Mouse (Mus musculus): ENCODE data around the gene B4galnt2.

Gene B4galnt2

GRCm38 (mm10) chr11:95838999-95839868 lies 75.5 kb downstream of the B4galnt2 start:
- DNase-seq = peak in 1 of 2 experiments; percentile 30

GRCm38 (mm10) chr11:95838598-95838997 lies 76.1 kb downstream of the B4galnt2 start:
- peak in 1 of 2 experiments; percentile 22 for DNase-seq

- peak; percentile 95 to 98 for DNase-seq
These were observed 77.6 kb downstream of the B4galnt2 start, which contains the start of gene Gngt2 for GRCm38 (mm10) chr11:95837059-95837458. Gene Gngt2, plus strand, starts transcription at chr11:95837216.

GRCm38 (mm10) chr11:95836433-95836832 lies 78.3 kb downstream of the B4galnt2 start:
- peak in 1 of 2 experiments; percentile 61 for DNase-seq

GRCm38 (mm10) chr11:95835832-95836231 lies 78.9 kb downstream of the B4galnt2 start:
- no peak for DNase-seq

GRCm38 (mm10) chr11:95834742-95835710 lies 79.7 kb downstream of the B4galnt2 start:
- peak in 1 of 2 experiments; percentile 59 for DNase-seq

GRCm38 (mm10) chr11:95834143-95834667 lies 80.5 kb downstream of the B4galnt2 start:
- DNase-seq = peak; percentile 54 to 79

GRCm38 (mm10) chr11:95833631-95834142 lies 81.0 kb downstream of the B4galnt2 start:
- peak in 1 of 2 experiments; percentile 44 for DNase-seq

- DNase-seq = peak in 1 of 2 experiments; percentile 29
These were observed 81.6 kb downstream of the B4galnt2 start for GRCm38 (mm10) chr11:95833006-95833570.

- peak in 1 of 2 experiments; percentile 32 for DNase-seq
These were observed 82.3 kb downstream of the B4galnt2 start for GRCm38 (mm10) chr11:95832129-95833005.

GRCm38 (mm10) chr11:95831641-95832040 lies 83.0 kb downstream of the B4galnt2 start:
- DNase-seq = peak in 1 of 2 experiments; percentile 31

- no peak for DNase-seq
These were observed 83.4 kb downstream of the B4galnt2 start for GRCm38 (mm10) chr11:95831276-95831619.

GRCm38 (mm10) chr11:95830411-95831275 lies 84.0 kb downstream of the B4galnt2 start:
- DNase-seq = peak in 1 of 2 experiments; percentile 58

- DNase-seq = peak in 1 of 2 experiments; percentile 39
These were observed 85.1 kb downstream of the B4galnt2 start for GRCm38 (mm10) chr11:95829526-95830050.

GRCm38 (mm10) chr11:95828181-95828964 lies 86.3 kb downstream of the B4galnt2 start:
- DNase-seq = peak in 1 of 2 experiments; percentile 31

- DNase-seq = peak; percentile 75 to 84
These were observed 87.1 kb downstream of the B4galnt2 start for GRCm38 (mm10) chr11:95827464-95828085.

GRCm38 (mm10) chr11:95827168-95827447 lies 87.6 kb downstream of the B4galnt2 start:
- DNase-seq = no peak

- DNase-seq = no peak
These were observed 88.1 kb downstream of the B4galnt2 start for GRCm38 (mm10) chr11:95826317-95827167.
